Mouse (Mus musculus): Measurements from ENCODE around the gene Proca1. TPM values are rescaled to one million over a fixed set of nuclear protein-coding genes. Genes with fewer than 3 reads are reported as not detected.

The Proca1 gene
- polyA plus RNA-seq (2012; rRNA removed), result 0.19 and 0.20 TPM in 2 replicates

DNA sequence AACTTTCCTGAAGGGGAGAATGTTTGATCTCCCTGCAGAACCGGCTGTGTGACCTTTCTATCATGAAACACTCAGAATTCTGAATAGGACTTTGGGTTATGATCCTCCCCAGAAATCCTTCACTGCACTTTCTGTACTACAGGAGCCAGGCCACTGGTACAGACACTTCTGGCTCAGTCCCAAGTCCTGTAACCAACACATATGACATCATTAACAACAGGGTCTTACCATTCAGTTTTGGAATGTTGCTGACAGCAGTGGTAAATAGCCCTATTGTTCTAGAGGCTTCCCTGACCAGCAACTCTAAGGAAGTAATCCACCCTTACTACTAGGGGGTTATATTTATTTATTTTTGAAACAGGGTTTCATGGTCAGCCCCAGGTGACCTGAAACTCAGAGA, at the start of gene Proca1:
Gene Proca1, plus strand, starts transcription at position 280 of the 400 bp plus-strand sequence.
- H3K36me3 ChIP-seq (ENCODE audit: control insufficient read depth, insufficient read depth, low read length), result no peaks in the 10 kb centered on the region
- 64% methylated on average over 1 of the region's 1 CpGs for WGBS
- DNase-seq (ENCODE audit: low read depth in 1 of 2, low spot score in 2 of 2), result no peak
- no peak within 1 kb of the TSS for H3K4me3 ChIP-seq (ENCODE audit: extremely low read depth, insufficient read depth, insufficient read length)
- peaks cover 17% of the 10 kb centered on the region for H3K27me3 ChIP-seq (ENCODE audit: control insufficient read depth, insufficient read depth, low read length)
- TF ChIP-seq CTCF (IDR thresholded peaks at IDR 0.05; ENCODE audit: extremely low read depth, insufficient read depth, insufficient read length, insufficient replicate concordance) (no peak), POLR2A (IDR thresholded peaks at IDR 0.05; ENCODE audit: low read depth, low read length) (no peak)
- no peak within 1 kb of the TSS for H3K27ac ChIP-seq (ENCODE audit: insufficient read depth, low read length)
- H3K4me1 ChIP-seq (ENCODE audit: control insufficient read depth, insufficient read depth, insufficient read length), result peaks cover 12% of the 10 kb centered on the region

DNA sequence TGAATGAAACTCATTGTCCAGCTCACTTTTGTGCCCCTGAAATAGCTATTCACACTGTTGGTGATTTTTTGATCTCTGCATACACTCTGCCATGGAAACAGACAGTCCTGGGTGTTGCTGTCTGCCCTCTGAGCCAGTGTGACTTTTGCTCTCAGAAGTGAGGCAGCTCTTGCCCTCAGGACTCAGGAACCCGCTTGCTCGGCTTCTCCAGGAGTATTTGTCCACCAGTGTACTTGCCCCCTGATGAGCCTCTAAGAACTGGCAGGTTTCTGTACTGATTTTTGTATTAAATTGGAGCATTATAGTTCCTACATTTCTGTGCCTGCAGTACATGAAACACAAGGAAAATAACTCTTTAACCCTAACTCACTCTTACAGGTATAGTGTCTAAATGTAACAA, 49.7 kb upstream of the Proca1 start:
- TF ChIP-seq POLR2A (IDR thresholded peaks at IDR 0.05; ENCODE audit: low read depth, low read length) (no peak), CTCF (IDR thresholded peaks at IDR 0.05; ENCODE audit: extremely low read depth, insufficient read depth, insufficient read length, insufficient replicate concordance) (no peak)
- DNase-seq (ENCODE audit: low read depth in 1 of 2, low spot score in 2 of 2), result no peak
- H3K36me3 ChIP-seq (ENCODE audit: control insufficient read depth, insufficient read depth, low read length), result peaks cover 8% of the 10 kb centered on the region
- no peak overlapping the region for H3K27ac ChIP-seq (ENCODE audit: insufficient read depth, low read length)
- H3K4me3 ChIP-seq (ENCODE audit: extremely low read depth, insufficient read depth, insufficient read length), result no peak overlapping the region
- no peaks in the 10 kb centered on the region for H3K27me3 ChIP-seq (ENCODE audit: control insufficient read depth, insufficient read depth, low read length)
- H3K4me1 ChIP-seq (ENCODE audit: control insufficient read depth, insufficient read depth, insufficient read length), result no peaks in the 10 kb centered on the region
- WGBS, result 94% methylated on average over 2 of the region's 2 CpGs

- no peaks in the 10 kb centered on the region for H3K4me1 ChIP-seq (ENCODE audit: control insufficient read depth, insufficient read depth, insufficient read length)
- H3K27ac ChIP-seq (ENCODE audit: insufficient read depth, low read length), result no peak overlapping the region
- H3K4me3 ChIP-seq (ENCODE audit: extremely low read depth, insufficient read depth, insufficient read length), result no peak overlapping the region
- no peaks in the 10 kb centered on the region for H3K27me3 ChIP-seq (ENCODE audit: control insufficient read depth, insufficient read depth, low read length)
- no peak for DNase-seq (ENCODE audit: low read depth in 1 of 2, low spot score in 2 of 2)
- 91% methylated on average over 5 of the region's 5 CpGs for WGBS
- TF ChIP-seq POLR2A (IDR thresholded peaks at IDR 0.05; ENCODE audit: low read depth, low read length) (no peak), CTCF (IDR thresholded peaks at IDR 0.05; ENCODE audit: extremely low read depth, insufficient read depth, insufficient read length, insufficient replicate concordance) (no peak)
- H3K36me3 ChIP-seq (ENCODE audit: control insufficient read depth, insufficient read depth, low read length), result peaks cover 8% of the 10 kb centered on the region
Observed at GRCm38 (mm10) chr11:78146168-78146567, 47.0 kb upstream of the Proca1 start.

DNA sequence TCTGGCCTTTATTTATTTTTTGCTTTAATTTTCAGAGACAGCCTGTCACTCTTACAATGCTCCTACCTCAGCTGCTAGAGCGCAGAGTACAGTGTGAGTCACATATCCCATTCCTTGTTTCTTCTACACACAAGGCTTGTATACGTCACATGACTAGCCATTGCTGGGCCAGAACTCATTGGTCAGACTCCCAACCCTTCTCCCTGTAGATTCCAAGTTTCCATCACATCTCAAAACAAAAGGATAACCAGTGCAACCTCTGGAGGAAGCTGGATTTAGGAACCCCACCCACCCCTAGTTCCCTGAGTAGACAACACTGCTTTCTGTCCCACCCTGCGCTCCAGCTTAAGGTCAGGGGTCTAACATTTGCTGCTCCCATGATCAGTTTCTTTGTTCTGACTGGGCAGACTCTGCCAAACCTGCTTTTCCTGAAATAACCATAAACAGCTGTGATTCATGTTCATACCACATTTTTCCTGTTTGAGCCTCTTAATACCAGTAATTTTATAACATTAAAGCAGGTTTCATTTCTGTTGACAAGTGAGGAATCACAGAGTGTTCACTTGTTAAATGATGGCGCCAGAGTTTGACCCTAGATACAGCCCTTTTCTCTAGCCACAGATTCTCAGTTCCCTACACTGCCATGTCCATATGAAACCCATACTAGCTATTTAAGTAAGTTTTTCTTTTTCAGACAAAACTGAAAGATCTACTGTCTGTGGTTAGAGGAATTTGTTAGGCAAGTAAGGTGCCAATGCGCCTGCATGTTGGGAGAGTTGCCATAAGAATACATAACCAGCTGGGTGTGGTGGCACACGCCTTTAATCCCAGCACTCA, 46.3 kb upstream of the Proca1 start:
- H3K36me3 ChIP-seq (ENCODE audit: control insufficient read depth, insufficient read depth, low read length), result peaks cover 8% of the 10 kb centered on the region
- H3K27ac ChIP-seq (ENCODE audit: insufficient read depth, low read length), result no peak overlapping the region
- TF ChIP-seq POLR2A (IDR thresholded peaks at IDR 0.05; ENCODE audit: low read depth, low read length) (no peak), CTCF (IDR thresholded peaks at IDR 0.05; ENCODE audit: extremely low read depth, insufficient read depth, insufficient read length, insufficient replicate concordance) (no peak)
- no peaks in the 10 kb centered on the region for H3K4me1 ChIP-seq (ENCODE audit: control insufficient read depth, insufficient read depth, insufficient read length)
- H3K27me3 ChIP-seq (ENCODE audit: control insufficient read depth, insufficient read depth, low read length), result no peaks in the 10 kb centered on the region
- no peak for DNase-seq (ENCODE audit: low read depth in 1 of 2, low spot score in 2 of 2)
- no peak overlapping the region for H3K4me3 ChIP-seq (ENCODE audit: extremely low read depth, insufficient read depth, insufficient read length)
- WGBS, result 89% methylated on average over 6 of the region's 6 CpGs

DNA sequence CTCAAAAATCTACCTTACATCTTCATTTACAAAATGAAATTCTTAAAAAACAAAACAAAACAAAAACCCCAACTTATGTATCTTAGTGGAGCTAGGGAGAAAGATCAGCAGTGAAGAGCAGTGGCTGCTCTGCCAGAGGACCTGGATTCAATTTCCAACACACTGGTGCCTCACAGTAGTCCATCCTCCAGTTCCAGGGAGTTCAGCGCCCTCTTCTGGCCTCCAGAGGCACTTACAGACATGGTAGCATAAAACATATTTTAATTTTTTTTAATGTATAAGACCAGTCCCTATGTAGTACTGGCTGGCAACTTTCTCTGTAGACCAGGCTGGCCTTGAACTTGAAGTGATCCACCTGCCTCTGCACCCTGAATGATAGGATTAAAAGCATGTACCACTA, 42.0 kb upstream of the Proca1 start:
- DNase-seq (ENCODE audit: low read depth in 1 of 2, low spot score in 2 of 2), result no peak
- no peaks in the 10 kb centered on the region for H3K4me1 ChIP-seq (ENCODE audit: control insufficient read depth, insufficient read depth, insufficient read length)
- no peak overlapping the region for H3K4me3 ChIP-seq (ENCODE audit: extremely low read depth, insufficient read depth, insufficient read length)
- peaks cover 10% of the 10 kb centered on the region for H3K36me3 ChIP-seq (ENCODE audit: control insufficient read depth, insufficient read depth, low read length)
- H3K27me3 ChIP-seq (ENCODE audit: control insufficient read depth, insufficient read depth, low read length), result no peaks in the 10 kb centered on the region
- H3K27ac ChIP-seq (ENCODE audit: insufficient read depth, low read length), result no peak overlapping the region
- TF ChIP-seq CTCF (IDR thresholded peaks at IDR 0.05; ENCODE audit: extremely low read depth, insufficient read depth, insufficient read length, insufficient replicate concordance) (0 out of 2 replicates have a peak, but pooled peaks have one; percentile 6), POLR2A (IDR thresholded peaks at IDR 0.05; ENCODE audit: low read depth, low read length) (no peak)
- 61% methylated on average over 1 of the region's 1 CpGs for WGBS

- no peak for TF ChIP-seq POLR2A (IDR thresholded peaks at IDR 0.05; ENCODE audit: low read depth, low read length)
- TF ChIP-seq CTCF (IDR thresholded peaks at IDR 0.05; ENCODE audit: extremely low read depth, insufficient read depth, insufficient read length, insufficient replicate concordance), result no peak
- no peaks in the 10 kb centered on the region for H3K4me1 ChIP-seq (ENCODE audit: control insufficient read depth, insufficient read depth, insufficient read length)
- 88% methylated on average over 9 of the region's 9 CpGs for WGBS
- no peak for DNase-seq (ENCODE audit: low read depth in 1 of 2, low spot score in 2 of 2)
- H3K36me3 ChIP-seq (ENCODE audit: control insufficient read depth, insufficient read depth, low read length), result peaks cover 10% of the 10 kb centered on the region
- no peak overlapping the region for H3K4me3 ChIP-seq (ENCODE audit: extremely low read depth, insufficient read depth, insufficient read length)
- no peaks in the 10 kb centered on the region for H3K27me3 ChIP-seq (ENCODE audit: control insufficient read depth, insufficient read depth, low read length)
- no peak overlapping the region for H3K27ac ChIP-seq (ENCODE audit: insufficient read depth, low read length)
Observed at GRCm38 (mm10) chr11:78152299-78153231, 40.6 kb upstream of the Proca1 start.
